Mouse (Mus musculus): ENCODE results near the gene Mrpl2. TPM values are rescaled to one million over a fixed set of nuclear protein-coding genes. Genes with fewer than 3 reads are reported as not detected.

Gene Mrpl2
- total and polyA plus RNA-seq, 3 experiments: 82.9 to 343 (median 113) TPM

DNA sequence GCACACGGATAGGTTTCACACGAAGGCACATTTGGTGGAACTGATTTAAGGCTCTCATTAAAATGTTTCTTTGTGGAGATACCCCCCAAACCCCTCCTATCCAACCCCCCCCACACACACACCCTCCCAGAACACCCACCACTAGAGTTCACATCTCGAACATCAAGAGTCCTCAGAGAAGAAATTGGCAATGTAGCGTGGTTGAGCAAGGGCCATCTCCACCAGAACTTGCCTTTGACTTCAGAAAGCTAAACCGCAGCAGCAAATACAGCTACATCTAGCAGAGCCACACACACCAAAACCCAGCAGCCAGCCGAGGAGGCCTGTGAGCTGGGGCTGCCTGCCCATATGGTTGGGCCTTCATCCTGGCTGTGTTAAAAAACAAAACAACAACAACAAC is 18.6 kb upstream of the Mrpl2 start:
- no peak for DNase-seq

DNA sequence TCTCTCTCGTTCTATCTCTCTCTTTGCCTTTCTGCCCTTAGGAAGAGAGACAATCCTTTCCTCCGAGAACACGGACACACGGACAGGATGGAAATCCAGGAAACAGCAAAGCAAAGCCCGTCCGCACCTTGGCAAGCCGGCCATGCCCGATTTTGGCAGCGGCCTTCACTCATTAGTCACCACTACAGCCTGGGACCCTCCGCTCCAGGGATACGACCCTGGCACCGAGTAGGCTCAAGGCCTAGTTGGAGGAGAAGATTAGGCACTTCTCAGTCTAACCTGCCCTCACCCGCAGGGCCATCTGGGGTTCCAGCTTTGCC is 17.6 kb upstream of the Mrpl2 start:
- DNase-seq: no peak

DNA sequence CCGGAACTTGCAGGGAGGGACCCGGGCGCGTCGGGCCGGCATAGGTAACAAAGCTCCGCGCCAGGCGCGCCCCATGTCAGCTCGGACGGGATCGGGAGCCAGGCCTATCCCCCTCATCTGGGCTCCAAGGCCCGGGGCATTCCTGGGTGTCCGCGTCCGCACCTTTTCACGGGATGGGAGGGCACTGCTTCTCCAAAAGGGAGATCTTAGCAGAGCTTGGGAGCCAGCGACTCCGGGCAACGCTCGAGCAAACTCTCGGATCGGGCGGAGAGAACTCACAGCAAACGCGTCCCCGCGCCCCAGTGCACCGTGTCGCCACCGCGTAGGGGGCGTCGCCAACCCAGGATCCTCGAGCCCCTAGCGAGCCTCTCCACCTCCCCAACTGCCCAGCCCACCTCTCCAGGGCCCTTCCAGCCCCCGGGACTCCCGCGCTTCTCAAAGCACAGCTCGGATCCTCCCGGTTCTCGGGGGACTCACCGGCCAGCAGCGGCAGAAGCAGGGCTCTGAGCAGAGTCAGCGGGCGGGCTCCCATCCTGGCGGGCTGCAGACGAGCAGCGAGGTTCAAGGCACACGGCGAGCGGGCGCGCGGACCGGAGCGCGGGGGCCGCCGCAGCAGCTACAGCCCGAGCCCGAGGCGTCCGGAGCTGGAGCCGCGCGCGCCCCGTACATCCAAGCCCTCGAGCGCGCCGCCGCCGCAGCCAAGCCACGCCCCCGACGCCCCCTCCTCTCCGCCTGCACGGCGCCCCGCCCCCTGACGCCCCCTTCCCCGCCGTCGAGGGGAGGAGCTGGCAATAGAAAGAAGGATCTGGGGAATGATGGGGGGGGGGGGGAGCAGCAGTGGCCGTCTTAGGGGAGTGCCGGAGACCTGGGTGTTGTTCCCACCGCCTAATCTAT is 17.0 kb upstream of the Mrpl2 start, which contains the start of gene Ptk7:
Gene Ptk7, minus strand, starts transcription at position 714 of the 894 bp plus-strand sequence.
- peak; percentile 70 for DNase-seq

DNA sequence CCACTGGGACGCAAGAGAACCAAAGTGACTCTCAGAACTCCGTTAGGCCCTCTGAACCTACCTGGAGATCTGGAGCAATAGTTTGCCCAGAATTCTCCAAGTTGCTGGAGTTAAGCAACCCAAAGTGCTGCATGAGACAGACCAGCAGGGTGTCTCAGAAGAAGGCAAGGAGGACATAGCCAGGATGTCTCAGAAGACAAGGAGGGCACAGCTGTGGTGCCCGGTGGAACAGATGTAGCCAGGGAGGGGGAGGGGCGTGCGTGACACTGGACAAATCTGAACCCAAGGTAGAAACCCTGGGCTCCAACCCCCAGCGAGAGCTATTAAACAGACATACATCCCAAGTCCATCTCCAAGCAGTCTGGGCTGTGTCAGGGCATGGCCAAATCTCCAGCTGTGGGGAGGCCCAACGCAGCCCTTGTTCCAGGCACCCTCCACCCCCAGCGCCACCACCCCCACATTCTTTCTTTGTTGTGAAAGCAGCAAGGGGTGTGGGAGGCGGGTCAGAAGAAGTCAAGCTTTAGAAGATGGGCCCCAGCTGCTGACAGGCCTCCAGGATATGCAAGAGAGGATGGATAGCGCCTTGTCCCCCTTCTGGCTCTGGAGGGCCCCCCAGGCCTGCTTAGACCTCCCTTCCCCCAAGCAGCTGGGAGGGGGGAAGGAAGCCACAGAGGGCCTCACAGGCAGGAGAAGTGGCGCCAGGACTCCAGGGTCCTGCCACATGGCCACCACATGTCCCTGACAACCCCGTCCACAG is 16.2 kb upstream of the Mrpl2 start:
- DNase-seq: peak; percentile 23

DNA sequence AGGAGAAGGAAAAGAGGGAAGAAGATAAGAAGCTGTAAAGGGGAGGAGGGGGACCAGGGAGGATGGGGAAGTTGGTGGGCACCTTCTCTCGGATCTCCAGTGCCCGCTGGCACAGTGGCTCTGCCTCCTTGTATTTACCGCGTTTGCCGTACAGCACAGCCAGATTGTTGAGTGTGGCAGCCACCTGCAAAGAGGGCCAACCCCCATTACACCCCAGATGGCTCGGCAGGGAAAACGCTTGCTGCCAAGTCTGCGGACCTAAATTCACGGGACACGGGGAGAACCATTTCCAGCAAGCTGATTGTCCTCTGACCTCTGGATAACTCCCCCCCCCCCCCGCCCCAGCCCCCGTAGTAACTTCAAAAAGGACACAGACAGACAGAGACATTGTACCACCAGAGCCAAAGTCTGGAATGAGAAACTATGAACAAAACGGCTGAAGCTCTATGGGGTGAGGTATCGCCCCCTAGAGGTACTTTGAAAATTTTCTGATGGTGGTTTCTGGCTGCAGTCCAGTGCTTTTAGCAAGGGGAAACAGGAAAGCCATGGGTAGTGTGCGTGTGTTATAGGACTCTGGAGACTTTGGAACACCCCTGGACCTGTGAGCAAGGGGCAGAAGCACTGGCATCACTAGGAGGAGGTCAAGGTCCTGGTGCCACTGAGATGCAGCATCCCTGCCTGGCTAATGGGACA is 9.1 kb upstream of the Mrpl2 start:
- DNase-seq: peak; percentile 54

DNA sequence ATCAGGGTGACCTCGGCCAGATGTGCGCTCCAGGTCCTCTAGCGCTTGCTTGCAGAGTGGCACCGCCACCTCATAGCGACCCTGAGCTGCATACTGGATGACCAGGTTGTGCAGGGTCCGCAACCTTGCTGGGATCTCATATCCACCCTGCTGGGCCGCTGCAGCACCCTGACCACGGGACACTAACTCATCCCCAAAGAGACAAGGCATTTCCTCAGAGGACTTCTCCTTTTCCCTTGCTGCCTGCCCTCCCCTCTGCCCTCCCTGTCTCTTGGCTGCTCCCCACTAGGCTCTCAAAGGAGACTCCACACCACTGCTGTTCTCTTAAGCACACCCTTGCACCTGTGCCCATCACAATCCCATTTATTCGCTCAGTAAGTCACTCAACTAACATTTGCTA is 6.1 kb upstream of the Mrpl2 start:
- DNase-seq: no peak

DNA sequence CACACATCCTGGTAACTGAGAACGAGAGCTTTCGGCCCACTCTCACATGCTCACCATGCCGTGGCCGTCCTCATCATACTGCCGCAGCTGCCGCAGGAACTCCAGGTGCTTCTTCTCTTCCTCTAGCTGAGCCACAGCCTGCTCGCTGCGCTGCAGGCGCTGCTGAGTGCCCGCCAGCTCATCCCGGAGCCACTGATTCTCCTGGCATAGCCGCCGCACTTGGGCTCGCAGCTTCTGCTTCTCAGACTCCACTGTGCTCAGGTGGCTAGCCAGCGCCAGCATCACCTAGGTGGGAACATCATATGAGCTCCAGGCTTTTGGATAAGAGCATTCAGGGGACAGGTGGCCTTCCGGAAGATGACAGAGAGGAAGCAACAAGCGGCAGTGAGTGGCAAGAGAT is 4.0 kb upstream of the Mrpl2 start:
- DNase-seq: no peak

DNA sequence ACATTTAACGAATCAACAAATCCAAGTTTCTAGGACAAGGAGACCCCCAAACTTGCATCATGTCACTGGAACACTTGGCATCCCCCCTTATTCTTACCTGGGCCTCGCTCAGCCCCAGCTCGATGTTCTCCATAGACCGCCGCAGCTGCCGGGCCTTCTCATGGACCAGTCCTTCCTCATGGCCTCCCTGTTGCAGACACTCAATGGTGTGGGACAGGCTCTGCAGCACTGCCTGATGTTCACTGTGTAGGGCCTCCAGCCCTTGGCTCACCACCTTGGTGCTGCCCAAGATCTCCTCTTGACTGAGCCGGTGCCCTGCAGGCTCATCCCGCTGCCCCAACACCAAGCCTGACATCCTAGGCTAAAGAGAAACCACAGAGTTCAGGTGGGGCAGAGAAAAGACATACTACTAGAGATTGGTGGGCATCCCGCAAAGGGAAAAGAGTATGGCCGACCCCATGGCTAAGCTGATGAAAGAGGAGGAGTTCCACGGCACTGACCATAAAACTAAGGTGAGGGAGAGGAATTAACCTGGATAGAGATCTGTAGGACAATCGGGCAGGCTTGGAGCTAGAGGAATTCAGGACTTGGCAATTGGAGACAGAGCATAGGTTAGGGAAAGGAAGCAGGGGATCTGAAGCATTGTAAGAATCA is 1.8 kb upstream of the Mrpl2 start:
- no peak for DNase-seq

DNA sequence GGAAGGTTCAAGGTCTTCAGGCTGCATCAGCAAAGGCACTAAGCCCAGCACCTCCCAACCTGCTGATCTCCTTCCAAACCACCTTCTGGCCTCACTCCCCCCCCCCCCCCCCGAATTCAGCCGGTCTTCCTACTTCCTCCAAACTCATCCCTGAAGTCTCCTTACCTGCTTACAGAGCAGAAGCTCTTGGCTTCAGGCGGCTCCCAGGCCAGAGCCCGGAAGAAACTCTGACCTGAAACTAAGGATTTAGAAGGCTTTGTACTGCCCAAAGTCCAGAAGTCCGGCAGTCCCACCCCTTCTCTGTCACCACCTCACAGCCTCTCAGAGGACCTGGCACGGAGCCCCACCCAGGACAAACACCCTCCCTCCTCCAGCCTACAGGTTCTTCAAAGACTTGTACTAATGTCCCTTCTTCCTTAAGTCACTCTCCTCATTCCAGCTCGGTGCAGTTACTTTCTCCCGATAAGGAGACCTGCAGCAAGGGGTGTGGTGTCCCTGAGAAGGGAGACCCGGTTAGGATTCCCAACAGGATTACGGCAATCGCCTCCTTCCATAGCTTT is 1.0 kb upstream of the Mrpl2 start:
- DNase-seq: peak; percentile 77

DNA sequence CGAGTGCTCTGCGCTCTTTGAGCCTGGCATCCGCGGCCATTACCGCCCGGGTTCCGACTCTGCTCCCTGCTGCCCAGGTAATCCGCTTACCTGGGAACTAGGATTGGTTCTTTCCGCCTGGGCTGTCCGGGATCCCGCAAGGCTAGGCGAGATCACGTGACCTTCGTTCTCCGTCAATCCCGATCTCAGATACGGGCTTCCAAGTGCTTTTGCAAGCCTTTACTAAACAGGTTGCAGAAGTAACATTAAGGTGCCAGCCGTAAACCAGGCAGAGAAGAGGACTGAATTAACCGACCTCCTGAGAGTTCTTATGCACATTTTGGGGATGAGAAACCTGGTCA is 263 bp downstream of the Mrpl2 start:
- no peak for DNase-seq

DNA sequence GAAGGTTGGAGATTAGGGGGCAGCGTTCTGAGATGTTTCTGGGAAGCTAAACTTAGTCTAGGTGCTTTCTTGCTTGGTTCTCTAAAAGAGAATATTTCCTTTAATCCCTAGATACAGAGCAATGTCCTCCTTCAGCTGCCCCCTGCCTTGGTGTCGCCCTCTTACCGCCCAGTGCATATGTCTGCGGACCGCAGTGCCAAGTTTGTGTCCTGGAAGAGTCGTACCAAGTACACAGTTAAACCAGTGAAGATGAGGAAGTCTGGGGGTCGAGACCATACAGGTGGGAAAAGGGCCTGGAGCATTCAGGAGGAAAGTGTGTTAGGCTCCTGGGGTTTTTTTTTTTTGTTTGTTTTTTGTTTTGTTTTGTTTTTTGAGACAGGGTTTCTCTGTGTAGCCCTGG is 1.2 kb downstream of the Mrpl2 start:
- no peak for DNase-seq

DNA sequence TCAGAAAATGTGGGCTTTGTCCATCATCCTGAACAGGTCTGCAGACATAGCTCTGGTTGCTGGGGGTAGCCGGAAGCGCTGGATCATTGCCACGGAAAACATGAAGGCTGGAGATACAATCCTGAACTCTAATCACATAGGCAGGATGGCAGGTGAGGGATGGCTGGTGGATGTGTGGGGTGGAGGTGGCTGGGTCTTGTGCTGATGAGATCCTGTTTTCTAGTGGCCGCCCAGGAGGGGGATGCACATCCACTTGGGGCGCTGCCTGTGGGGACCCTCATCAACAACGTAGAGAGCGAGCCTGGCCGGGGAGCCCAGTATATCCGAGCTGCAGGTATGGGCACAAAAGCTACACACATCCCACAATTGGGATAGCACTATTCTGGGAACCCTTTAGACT is 2.4 kb downstream of the Mrpl2 start:
- no peak for DNase-seq

DNA sequence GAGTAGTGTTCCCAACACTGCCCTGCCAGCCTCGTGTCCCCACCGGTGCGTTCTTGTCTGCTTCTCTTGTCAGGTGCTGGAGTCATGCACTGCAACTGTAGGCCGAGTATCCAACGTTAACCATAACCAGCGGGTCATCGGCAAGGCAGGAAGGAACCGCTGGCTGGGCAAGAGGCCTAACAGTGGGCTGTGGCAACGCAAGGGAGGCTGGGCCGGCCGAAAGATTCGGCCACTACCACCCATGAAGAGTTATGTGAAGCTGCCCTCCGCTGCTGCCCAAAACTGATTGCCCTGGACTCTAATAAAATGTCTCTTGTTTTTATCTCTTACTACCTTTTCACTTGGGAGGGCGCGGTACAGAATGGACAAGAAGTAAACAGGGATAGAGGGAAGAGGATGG is 3.8 kb downstream of the Mrpl2 start:
- DNase-seq: no peak

DNA sequence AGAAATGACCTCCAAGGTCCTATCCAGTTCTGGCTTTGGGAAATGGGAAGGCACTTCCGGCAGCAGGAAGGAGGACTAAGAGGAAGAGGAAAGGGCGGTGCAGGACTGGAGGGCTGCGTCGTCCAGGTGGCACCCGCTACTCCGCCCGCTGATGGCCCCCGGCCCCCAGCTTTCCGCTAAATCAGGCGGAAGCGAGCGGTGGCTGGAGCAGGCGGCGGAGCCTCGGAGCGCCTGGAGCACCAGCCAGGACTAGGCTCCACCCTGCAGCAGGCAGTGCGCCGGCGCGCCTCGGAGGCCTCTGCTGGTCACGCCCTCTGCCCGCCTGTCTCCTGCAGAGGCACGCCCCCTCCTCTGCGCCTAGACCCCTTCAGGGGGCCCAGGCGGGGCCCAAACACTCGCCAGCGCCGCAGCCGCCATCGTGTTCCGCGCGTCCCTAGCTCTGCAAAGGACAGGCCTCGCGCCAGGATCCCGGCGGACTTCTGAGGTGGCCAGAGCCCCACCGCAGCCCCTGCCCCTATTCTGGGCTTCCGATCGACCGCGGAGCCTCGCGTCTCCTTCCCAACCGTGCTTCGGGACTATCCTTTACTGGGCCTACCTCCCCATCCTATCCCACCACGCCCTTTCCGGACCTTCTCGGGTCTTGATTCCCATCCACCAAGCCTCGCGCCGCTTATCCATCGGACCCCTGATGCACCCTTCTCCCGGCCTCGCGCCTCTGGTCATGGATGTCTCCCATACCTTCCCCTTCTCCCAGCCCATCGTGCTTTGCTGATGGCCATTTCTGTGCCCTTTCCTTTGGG is 4.4 kb downstream of the Mrpl2 start, which contains the start of gene Cul7:
Gene Cul7, plus strand, starts transcription at position 106 of the 800 bp plus-strand sequence.
- peak; percentile 96 for DNase-seq

DNA sequence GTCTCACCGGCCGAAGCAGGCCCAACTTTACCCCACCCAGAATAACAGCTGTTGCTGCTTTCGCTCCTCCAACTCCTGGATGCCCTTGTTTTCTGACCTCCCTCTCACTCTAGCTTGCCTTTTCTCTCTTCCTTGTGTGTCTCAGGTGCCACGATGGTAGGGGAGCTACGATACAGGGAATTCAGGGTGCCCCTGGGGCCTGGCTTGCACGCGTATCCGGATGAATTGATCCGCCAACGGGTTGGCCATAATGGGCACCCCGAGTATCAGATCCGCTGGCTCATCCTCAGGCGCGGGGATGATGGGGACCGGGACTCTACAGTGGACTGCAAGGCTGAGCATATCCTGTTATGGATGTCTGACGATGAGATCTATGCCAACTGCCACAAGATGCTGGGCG is 5.3 kb downstream of the Mrpl2 start:
- no peak for DNase-seq

DNA sequence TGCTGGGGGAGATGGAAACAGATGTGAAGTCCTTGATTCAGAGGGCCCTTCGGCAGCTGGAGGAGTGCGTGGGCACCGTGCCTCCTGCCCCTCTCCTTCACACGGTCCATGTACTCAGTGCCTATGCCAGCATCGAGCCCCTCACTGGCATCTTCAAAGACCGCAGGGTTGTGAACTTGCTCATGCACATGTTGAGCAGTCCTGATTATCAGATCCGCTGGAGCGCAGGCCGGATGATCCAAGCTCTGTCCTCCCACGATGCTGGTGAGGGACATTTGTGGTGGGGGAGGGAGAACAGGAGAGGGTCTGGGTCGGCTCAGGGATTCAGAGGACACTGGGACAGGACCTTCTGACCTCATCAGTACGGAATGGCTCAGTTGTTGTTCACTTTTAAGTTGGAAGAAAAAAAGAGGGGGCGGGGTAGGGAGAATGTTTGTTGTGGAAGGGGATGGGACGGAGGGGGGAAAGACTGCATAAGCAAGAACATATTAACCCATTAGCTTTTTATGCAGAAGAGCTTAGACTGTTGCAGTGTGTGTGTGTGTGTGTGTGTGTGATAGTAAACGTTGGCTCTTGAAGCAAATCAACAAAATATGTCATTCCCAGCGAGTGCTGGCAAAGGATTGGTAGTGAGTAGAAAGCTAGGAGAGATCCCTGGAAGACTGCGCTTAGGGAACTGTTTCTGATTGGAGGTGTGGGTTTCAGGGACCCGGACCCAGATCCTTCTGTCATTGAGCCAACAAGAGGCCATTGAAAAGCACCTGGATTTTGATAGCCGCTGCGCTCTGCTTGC is 5.9 kb downstream of the Mrpl2 start:
- no peak for DNase-seq

DNA sequence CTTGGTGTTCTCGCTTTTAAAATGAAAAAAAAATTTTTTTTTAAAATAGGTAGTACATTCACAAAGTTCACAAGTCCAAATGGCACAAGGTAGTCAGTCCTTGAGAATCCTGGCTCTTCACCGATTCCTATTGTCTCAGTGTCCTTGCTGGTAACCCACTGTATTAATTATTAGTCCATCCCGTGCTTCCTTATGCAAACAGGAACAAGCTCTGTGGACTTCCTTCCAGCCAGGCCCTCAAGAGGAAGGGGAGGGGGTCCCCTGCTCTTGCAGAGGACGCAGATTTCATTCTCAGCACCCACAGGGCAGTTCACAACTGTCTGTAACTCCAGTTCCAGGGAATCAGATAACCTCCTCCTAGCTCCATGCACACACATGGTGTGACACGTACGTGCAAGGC is 10.0 kb downstream of the Mrpl2 start:
- no peak for DNase-seq

DNA sequence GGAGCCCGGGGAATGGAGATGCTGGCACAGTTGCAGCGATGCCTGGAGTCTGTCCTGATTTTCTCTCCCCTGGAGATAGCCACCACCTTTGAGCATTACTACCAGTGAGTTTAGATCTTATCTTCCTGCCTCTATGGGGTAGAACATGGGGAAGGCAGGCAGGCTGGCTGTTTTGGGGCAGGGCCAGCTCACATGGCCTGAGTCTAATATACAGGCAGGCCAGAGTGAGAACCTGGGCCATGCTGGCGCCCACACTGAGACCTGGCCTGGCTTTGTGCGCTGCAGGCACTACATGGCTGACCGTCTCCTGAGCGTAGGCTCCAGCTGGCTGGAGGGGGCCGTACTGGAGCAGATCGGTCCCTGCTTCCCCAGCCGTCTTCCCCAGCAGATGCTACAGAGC is 15.3 kb downstream of the Mrpl2 start:
- DNase-seq: no peak

DNA sequence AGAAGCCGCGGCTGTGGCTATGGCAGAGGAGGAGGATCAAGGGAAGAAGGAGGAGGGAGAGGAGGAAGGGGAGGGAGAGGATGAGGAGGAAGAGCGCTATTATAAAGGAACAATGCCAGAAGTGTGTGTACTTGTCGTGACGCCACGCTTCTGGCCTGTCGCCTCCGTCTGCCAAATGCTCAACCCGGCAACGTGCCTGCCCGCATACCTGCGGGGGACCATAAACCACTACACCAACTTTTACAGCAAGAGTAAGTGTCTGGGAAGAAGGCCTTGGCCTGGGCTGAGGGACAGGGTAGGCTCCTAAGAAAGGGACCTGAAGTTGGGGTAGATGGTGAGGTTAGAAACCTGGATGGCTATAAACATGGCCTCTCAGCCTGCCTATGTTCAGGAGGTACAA is 16.0 kb downstream of the Mrpl2 start:
- no peak for DNase-seq

DNA sequence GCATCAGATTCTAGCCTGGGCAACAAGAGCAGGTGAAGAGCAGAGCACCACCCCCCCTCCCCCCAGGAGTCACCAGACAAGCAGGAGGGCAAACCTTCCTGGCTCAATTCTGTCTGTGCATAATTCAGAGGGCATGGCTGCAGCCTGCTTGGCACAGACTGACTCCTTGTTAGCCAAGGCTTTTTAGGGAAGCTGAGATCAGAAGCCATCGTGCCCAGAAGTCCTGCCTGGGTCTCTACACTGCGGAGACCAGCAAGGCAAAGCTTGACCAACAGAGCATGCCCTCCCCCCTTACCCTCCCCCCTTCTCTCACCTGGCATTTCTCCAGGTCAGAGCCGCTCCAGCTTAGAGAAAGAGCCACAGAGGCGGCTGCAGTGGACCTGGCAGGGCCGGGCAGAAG is 16.7 kb downstream of the Mrpl2 start:
- DNase-seq: no peak
